Mouse (Mus musculus): ENCODE data around the gene D17H6S53E. TPM values are rescaled to one million over a fixed set of nuclear protein-coding genes. Genes with fewer than 3 reads are reported as not detected.

The D17H6S53E gene
- total and polyA plus RNA-seq, 3 experiments, result 9.3 to 22.1 (median 12.8) TPM

GRCm38 (mm10) chr17:35147348-35147747 is 21.2 kb downstream of the D17H6S53E start:
- DNase-seq (ENCODE audit: low spot score), result no peak
- no peak for TF ChIP-seq CTCF (IDR thresholded peaks at IDR 0.05; ENCODE audit: low read depth, low read length)
- TF ChIP-seq TAL1 (conservative IDR thresholded peaks at IDR 0.05; ENCODE audit: low read depth, low read length), result no peak
- TF ChIP-seq GATA2 (IDR thresholded peaks at IDR 0.05; ENCODE audit: borderline replicate concordance, low read depth, low read length), result no peak
- TF ChIP-seq POLR2AphosphoS5 (IDR thresholded peaks at IDR 0.05; ENCODE audit: insufficient replicate concordance, low read depth, low read length), result no peak; the same call in 1 of the 2 replicates
- TF ChIP-seq GATA1 (IDR thresholded peaks at IDR 0.05; ENCODE audit: borderline replicate concordance, low read length), result no peak
- peaks cover 14% of the 10 kb centered on the region; the same call in 1 of the 2 replicates for H3K4me1 ChIP-seq (ENCODE audit: insufficient read depth, low read depth, low read length)
- H3K36me3 ChIP-seq (replicated peaks), result peaks cover 98% of the 10 kb centered on the region
- H3K4me3 ChIP-seq (ENCODE audit: low read depth, low read length), result no peak overlapping the region
- H3K9me3 ChIP-seq (replicated peaks), result peaks cover 3% of the 10 kb centered on the region
- no peaks in the 10 kb centered on the region for H3K27me3 ChIP-seq (ENCODE audit: insufficient read depth, low read length)
- ATAC-seq (ENCODE audit: extremely low read depth, insufficient number of reproducible peaks, low FRiP score, poor library complexity, severe bottlenecking), result no peak

DNA sequence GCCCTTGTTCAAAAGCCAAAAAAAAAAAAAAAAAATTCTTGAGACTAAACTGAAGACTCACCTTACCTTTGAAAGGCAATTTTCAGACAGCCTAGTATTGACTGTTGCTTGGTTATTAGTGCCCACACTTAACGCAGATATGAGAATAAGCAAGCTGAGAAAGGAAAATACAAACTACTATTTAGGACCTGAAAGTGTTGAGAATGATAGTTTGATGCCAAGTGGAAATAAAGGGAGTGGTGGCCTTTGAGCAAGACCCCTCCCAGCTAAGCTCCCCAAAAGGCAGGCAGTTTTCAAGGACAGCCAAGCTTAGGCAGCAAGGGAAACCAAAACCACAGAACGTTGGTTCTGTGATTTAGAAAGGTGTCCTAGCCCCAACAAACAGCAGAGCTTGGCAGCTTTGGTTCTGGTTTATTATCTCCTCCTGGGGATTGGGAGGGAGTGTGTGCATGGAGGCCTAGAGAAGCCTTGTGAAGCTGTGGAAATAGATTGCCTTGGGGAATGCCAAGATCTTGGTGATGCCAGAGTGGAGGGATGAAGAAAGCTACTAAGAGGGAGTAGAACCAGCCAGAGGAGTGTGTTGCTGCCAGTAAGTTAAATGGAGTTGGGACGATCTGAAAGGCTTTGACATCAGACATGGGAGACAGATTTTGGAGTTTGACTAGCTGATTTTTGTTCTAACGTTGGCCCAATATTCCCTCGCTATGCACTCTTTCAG is 21.9 kb downstream of the D17H6S53E start:
- Histone ChIP-seq H3K27me3 (ENCODE audit: insufficient read depth, low read length) (no peaks in the 10 kb centered on the region), H3K4me1 (ENCODE audit: insufficient read depth, low read depth, low read length) (peaks cover 18% of the 10 kb centered on the region; the same call in 1 of the 2 replicates), H3K4me3 (ENCODE audit: low read depth, low read length) (no peak overlapping the region), H3K9me3 (replicated peaks) (peaks cover 3% of the 10 kb centered on the region), H3K36me3 (replicated peaks) (peaks cover 98% of the 10 kb centered on the region)
- TF ChIP-seq CTCF (IDR thresholded peaks at IDR 0.05; ENCODE audit: low read depth, low read length), result no peak
- peak; percentile 68; the same call in 1 of the 2 replicates for TF ChIP-seq POLR2AphosphoS5 (IDR thresholded peaks at IDR 0.05; ENCODE audit: insufficient replicate concordance, low read depth, low read length)
- ATAC-seq (ENCODE audit: extremely low read depth, insufficient number of reproducible peaks, low FRiP score, poor library complexity, severe bottlenecking), result no peak; the same call in 1 of the 2 replicates
- DNase-seq (ENCODE audit: low spot score), result no peak

- no peak for DNase-seq (ENCODE audit: low spot score)
- TF ChIP-seq GATA2 (IDR thresholded peaks at IDR 0.05; ENCODE audit: borderline replicate concordance, low read depth, low read length) (no peak), GATA1 (IDR thresholded peaks at IDR 0.05; ENCODE audit: borderline replicate concordance, low read length) (no peak), POLR2AphosphoS5 (IDR thresholded peaks at IDR 0.05; ENCODE audit: insufficient replicate concordance, low read depth, low read length) (no peak), CTCF (IDR thresholded peaks at IDR 0.05; ENCODE audit: low read depth, low read length) (no peak)
- no peaks in the 10 kb centered on the region for H3K27me3 ChIP-seq (ENCODE audit: insufficient read depth, low read length)
- H3K9me3 ChIP-seq (replicated peaks), result no peaks in the 10 kb centered on the region
- peaks cover 38% of the 10 kb centered on the region for H3K4me1 ChIP-seq (ENCODE audit: insufficient read depth, low read depth, low read length)
- no peak for ATAC-seq (ENCODE audit: extremely low read depth, insufficient number of reproducible peaks, low FRiP score, poor library complexity, severe bottlenecking)
- H3K36me3 ChIP-seq (replicated peaks), result peaks cover 98% of the 10 kb centered on the region
- H3K4me3 ChIP-seq (ENCODE audit: low read depth, low read length), result no peak overlapping the region
These were observed 25.9 kb downstream of the D17H6S53E start for GRCm38 (mm10) chr17:35152121-35152520.

- H3K27me3 ChIP-seq (ENCODE audit: insufficient read depth, low read length), result no peaks in the 10 kb centered on the region
- no peak overlapping the region for H3K4me3 ChIP-seq (ENCODE audit: low read depth, low read length)
- TF ChIP-seq CTCF (IDR thresholded peaks at IDR 0.05; ENCODE audit: low read depth, low read length) (no peak), POLR2AphosphoS5 (IDR thresholded peaks at IDR 0.05; ENCODE audit: insufficient replicate concordance, low read depth, low read length) (no peak), TAL1 (conservative IDR thresholded peaks at IDR 0.05; ENCODE audit: low read depth, low read length) (no peak), GATA2 (IDR thresholded peaks at IDR 0.05; ENCODE audit: borderline replicate concordance, low read depth, low read length) (no peak), GATA1 (IDR thresholded peaks at IDR 0.05; ENCODE audit: borderline replicate concordance, low read length) (no peak)
- H3K9me3 ChIP-seq (replicated peaks), result no peaks in the 10 kb centered on the region
- H3K4me1 ChIP-seq (ENCODE audit: insufficient read depth, low read depth, low read length), result peaks cover 45% of the 10 kb centered on the region
- ATAC-seq (ENCODE audit: extremely low read depth, insufficient number of reproducible peaks, low FRiP score, poor library complexity, severe bottlenecking) (no peak), DNase-seq (ENCODE audit: low spot score) (no peak)
- H3K36me3 ChIP-seq (replicated peaks), result peaks cover 98% of the 10 kb centered on the region
These were observed 26.9 kb downstream of the D17H6S53E start for GRCm38 (mm10) chr17:35153077-35153476.

DNA sequence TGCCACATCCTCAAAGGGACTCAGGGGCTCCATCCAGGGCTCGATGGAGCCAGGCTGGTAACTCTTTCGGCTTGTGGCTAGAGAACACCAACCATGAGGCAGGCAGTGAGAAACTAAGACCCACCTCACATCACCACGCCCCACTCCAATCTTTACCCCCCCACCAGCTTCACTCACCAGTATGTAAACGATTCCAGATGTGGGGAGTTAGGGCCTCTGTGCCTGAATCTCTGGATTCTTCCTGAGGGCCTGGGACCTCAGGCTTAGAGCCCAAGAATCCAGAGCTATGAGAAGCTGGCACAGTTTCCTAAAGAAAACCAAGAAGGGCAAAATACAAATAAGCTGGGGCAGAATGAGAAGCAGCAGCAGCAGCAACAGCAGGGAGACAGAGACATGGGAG is 27.8 kb downstream of the D17H6S53E start:
- DNase-seq (ENCODE audit: low spot score) (no peak), ATAC-seq (ENCODE audit: extremely low read depth, insufficient number of reproducible peaks, low FRiP score, poor library complexity, severe bottlenecking) (no peak)
- no peak overlapping the region for H3K4me3 ChIP-seq (ENCODE audit: low read depth, low read length)
- no peaks in the 10 kb centered on the region for H3K9me3 ChIP-seq (replicated peaks)
- H3K36me3 ChIP-seq (replicated peaks), result peaks cover 98% of the 10 kb centered on the region
- TF ChIP-seq TAL1 (conservative IDR thresholded peaks at IDR 0.05; ENCODE audit: low read depth, low read length) (no peak), CTCF (IDR thresholded peaks at IDR 0.05; ENCODE audit: low read depth, low read length) (no peak), GATA1 (IDR thresholded peaks at IDR 0.05; ENCODE audit: borderline replicate concordance, low read length) (no peak), POLR2AphosphoS5 (IDR thresholded peaks at IDR 0.05; ENCODE audit: insufficient replicate concordance, low read depth, low read length) (no peak), GATA2 (IDR thresholded peaks at IDR 0.05; ENCODE audit: borderline replicate concordance, low read depth, low read length) (no peak)
- H3K27me3 ChIP-seq (ENCODE audit: insufficient read depth, low read length), result no peaks in the 10 kb centered on the region
- H3K4me1 ChIP-seq (ENCODE audit: insufficient read depth, low read depth, low read length), result peaks cover 47% of the 10 kb centered on the region

- peaks cover 98% of the 10 kb centered on the region for H3K36me3 ChIP-seq (replicated peaks)
- TF ChIP-seq TAL1 (conservative IDR thresholded peaks at IDR 0.05; ENCODE audit: low read depth, low read length) (no peak), GATA2 (IDR thresholded peaks at IDR 0.05; ENCODE audit: borderline replicate concordance, low read depth, low read length) (no peak), CTCF (IDR thresholded peaks at IDR 0.05; ENCODE audit: low read depth, low read length) (no peak), GATA1 (IDR thresholded peaks at IDR 0.05; ENCODE audit: borderline replicate concordance, low read length) (no peak), POLR2AphosphoS5 (IDR thresholded peaks at IDR 0.05; ENCODE audit: insufficient replicate concordance, low read depth, low read length) (no peak)
- peaks cover 52% of the 10 kb centered on the region for H3K4me1 ChIP-seq (ENCODE audit: insufficient read depth, low read depth, low read length)
- ATAC-seq (ENCODE audit: extremely low read depth, insufficient number of reproducible peaks, low FRiP score, poor library complexity, severe bottlenecking) (no peak), DNase-seq (ENCODE audit: low spot score) (no peak)
- no peak overlapping the region for H3K4me3 ChIP-seq (ENCODE audit: low read depth, low read length)
- no peaks in the 10 kb centered on the region for H3K9me3 ChIP-seq (replicated peaks)
- no peaks in the 10 kb centered on the region for H3K27me3 ChIP-seq (ENCODE audit: insufficient read depth, low read length)
These were observed 28.4 kb downstream of the D17H6S53E start for GRCm38 (mm10) chr17:35154616-35155015.
